Mouse (Mus musculus): Measurements from ENCODE around the gene Akp3. TPM values are rescaled to one million over a fixed set of nuclear protein-coding genes. Genes with fewer than 3 reads are reported as not detected.

Gene Akp3
- polyA plus RNA-seq, 1 experiment: not detected

DNA sequence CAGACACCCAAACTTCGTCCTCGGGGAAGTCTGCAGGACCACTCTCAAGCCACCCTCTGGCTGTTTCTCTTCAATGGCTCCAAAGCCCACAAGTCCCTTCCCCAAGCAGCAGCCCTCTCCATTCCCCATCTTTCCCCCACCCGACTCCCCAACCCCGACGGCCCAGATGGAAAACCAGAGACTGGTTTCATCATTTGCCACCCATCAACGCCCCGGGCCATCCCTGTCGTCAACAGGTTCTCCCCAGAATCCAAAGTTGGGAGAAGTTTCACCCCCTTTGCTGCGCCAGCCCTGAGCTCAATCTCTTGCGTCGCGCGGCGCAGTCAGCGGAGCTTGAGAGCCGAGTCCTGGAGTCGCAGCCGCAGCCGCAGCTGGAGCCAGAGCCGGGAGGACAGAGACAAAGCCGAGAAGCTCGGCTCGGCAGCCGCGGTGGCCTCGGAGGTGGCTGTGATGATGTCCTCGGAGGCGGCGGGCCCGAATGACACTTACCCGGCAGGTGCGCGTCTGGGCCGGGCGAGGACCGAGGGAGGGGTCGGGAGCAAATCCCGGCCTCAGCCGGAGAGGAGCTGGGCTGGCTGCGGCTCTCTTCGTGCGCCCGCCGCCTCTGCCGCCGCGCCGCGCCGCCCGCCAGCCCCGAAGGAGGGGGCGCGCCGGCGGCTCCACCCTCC, 30.9 kb downstream of the Akp3 start:
- Histone ChIP-seq H3K4me1 (ENCODE audit: control insufficient read depth, insufficient read depth, low read length) (no peaks in the 10 kb centered on the region), H3K9me3 (replicated peaks; ENCODE audit: control insufficient read depth, insufficient read depth, low read length, poor library complexity, severe bottlenecking) (no peaks in the 10 kb centered on the region), H3K27me3 (ENCODE audit: control insufficient read depth, insufficient read depth, low read length, poor library complexity, severe bottlenecking) (peaks cover 21% of the 10 kb centered on the region), H3K4me3 (ENCODE audit: low read depth, low read length) (peak overlapping the region; percentile 54), H3K27ac (ENCODE audit: insufficient read depth, low read length) (no peak overlapping the region), H3K9ac (ENCODE audit: low read depth, poor library complexity, severe bottlenecking) (peak overlapping the region; percentile 42), H3K36me3 (ENCODE audit: control insufficient read depth, insufficient read depth, low read length, poor library complexity, severe bottlenecking) (no peaks in the 10 kb centered on the region)
- TF ChIP-seq POLR2A (IDR thresholded peaks at IDR 0.05; ENCODE audit: insufficient read depth, low read length): no peak
- no peak for TF ChIP-seq EP300 (IDR thresholded peaks at IDR 0.05; ENCODE audit: insufficient read depth, low read depth, low read length)

DNA sequence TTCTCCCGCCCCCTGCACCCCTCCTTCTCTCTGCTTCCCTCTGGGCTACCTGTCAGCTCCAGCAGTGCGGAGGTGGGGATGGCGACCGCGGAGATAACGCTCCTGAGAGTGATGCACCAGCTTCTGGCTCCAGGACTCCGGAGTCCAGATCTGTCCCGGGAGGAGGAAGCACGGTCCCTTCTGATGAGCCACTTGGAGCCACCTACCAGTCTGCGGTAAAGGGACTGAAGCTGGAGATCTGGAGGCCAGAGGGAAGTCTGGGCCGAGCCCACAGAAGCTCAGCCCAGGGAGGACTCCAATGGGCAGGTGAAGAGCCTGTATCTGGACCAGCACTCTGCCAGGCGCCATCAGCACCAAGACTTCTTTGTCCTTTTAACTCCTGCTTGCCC, 31.4 kb downstream of the Akp3 start, which contains the start of gene Ecel1:
Ecel1 (minus strand) TSS at position 323 of the 389 bp plus-strand sequence.
- Histone ChIP-seq H3K4me3 (ENCODE audit: low read depth, low read length) (peak within 1 kb of the TSS; percentile 54), H3K9me3 (replicated peaks; ENCODE audit: control insufficient read depth, insufficient read depth, low read length, poor library complexity, severe bottlenecking) (no peaks in the 10 kb centered on the region), H3K27ac (ENCODE audit: insufficient read depth, low read length) (no peak within 1 kb of the TSS), H3K4me1 (ENCODE audit: control insufficient read depth, insufficient read depth, low read length) (no peaks in the 10 kb centered on the region), H3K27me3 (ENCODE audit: control insufficient read depth, insufficient read depth, low read length, poor library complexity, severe bottlenecking) (peaks cover 21% of the 10 kb centered on the region), H3K9ac (ENCODE audit: low read depth, poor library complexity, severe bottlenecking) (peak within 1 kb of the TSS; percentile 42), H3K36me3 (ENCODE audit: control insufficient read depth, insufficient read depth, low read length, poor library complexity, severe bottlenecking) (no peaks in the 10 kb centered on the region)
- no peak for TF ChIP-seq POLR2A (IDR thresholded peaks at IDR 0.05; ENCODE audit: insufficient read depth, low read length)
- TF ChIP-seq EP300 (IDR thresholded peaks at IDR 0.05; ENCODE audit: insufficient read depth, low read depth, low read length): no peak
- no peak for TF ChIP-seq CTCF (IDR thresholded peaks at IDR 0.05; ENCODE audit: low read depth, low read length)

DNA sequence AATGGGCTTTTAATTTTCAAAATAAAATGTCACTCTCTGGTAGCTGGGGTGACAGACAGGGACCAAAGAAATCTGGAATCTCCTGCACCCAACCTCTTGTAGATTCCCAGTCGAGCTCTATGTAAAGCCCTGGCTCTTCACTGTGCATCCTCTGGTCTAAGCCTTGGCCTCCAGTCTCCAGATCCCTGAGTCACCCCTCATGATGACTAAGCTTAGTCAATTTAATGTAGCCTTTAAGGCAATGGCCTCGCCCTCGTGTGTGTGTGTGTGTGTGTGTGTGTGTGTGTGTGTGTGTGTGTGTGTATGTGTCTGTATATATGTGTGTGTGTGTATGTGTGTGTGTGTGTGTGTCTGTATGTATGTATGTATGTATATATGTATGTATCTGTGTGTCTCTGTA, 34.6 kb downstream of the Akp3 start:
- Histone ChIP-seq H3K4me3 (ENCODE audit: low read depth, low read length) (no peak overlapping the region), H3K27me3 (ENCODE audit: control insufficient read depth, insufficient read depth, low read length, poor library complexity, severe bottlenecking) (peaks cover 19% of the 10 kb centered on the region)
- no peak for TF ChIP-seq CTCF (IDR thresholded peaks at IDR 0.05; ENCODE audit: low read depth, low read length)
- no peak for TF ChIP-seq EP300 (IDR thresholded peaks at IDR 0.05; ENCODE audit: insufficient read depth, low read depth, low read length)
- no peak for TF ChIP-seq POLR2A (IDR thresholded peaks at IDR 0.05; ENCODE audit: insufficient read depth, low read length)

DNA sequence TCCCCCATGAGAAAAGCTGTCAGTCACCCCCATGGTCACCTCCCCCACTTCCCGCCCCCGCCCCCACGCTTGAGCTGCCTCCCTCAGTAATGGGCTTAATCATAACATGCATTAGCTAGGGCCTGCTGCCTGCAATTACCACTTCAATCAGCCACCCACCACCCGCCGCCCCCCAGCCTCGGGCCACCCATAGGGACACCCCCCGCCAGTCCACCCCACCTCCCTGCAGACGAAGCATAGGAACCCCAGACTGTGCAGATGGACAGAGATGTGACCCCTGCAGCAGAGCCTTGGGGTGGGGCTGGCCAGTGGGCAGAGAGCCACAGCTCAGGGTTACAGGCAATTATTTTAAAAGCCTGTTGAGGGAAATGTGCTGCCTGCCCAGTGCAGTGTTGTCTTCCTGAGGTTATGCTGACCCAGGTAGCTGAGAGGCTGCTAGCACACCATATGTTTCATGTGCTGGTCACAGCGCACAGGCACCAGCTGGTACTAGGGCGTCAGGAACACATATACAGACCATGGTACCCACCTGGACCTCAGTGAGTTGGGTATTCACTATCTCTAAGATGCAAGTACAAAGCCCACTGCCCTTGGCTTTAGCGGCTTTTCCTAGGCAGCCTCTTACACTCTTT, 39.5 kb downstream of the Akp3 start:
- no peak for TF ChIP-seq POLR2A (IDR thresholded peaks at IDR 0.05; ENCODE audit: insufficient read depth, low read length)
- TF ChIP-seq CTCF (IDR thresholded peaks at IDR 0.05; ENCODE audit: low read depth, low read length): no peak
- TF ChIP-seq EP300 (IDR thresholded peaks at IDR 0.05; ENCODE audit: insufficient read depth, low read depth, low read length): no peak
- Histone ChIP-seq H3K9me3 (replicated peaks; ENCODE audit: control insufficient read depth, insufficient read depth, low read length, poor library complexity, severe bottlenecking) (no peaks in the 10 kb centered on the region), H3K9ac (ENCODE audit: low read depth, poor library complexity, severe bottlenecking) (no peak overlapping the region), H3K4me3 (ENCODE audit: low read depth, low read length) (no peak overlapping the region), H3K27me3 (ENCODE audit: control insufficient read depth, insufficient read depth, low read length, poor library complexity, severe bottlenecking) (no peaks in the 10 kb centered on the region), H3K4me1 (ENCODE audit: control insufficient read depth, insufficient read depth, low read length) (no peaks in the 10 kb centered on the region), H3K36me3 (ENCODE audit: control insufficient read depth, insufficient read depth, low read length, poor library complexity, severe bottlenecking) (no peaks in the 10 kb centered on the region), H3K27ac (ENCODE audit: insufficient read depth, low read length) (no peak overlapping the region)

More for the DNA sequence above, 34.6 kb downstream of the Akp3 start:
- Histone ChIP-seq H3K36me3 (ENCODE audit: control insufficient read depth, insufficient read depth, low read length, poor library complexity, severe bottlenecking) (no peaks in the 10 kb centered on the region), H3K4me1 (ENCODE audit: control insufficient read depth, insufficient read depth, low read length) (no peaks in the 10 kb centered on the region), H3K27ac (ENCODE audit: insufficient read depth, low read length) (no peak overlapping the region), H3K9ac (ENCODE audit: low read depth, poor library complexity, severe bottlenecking) (no peak overlapping the region), H3K9me3 (replicated peaks; ENCODE audit: control insufficient read depth, insufficient read depth, low read length, poor library complexity, severe bottlenecking) (no peaks in the 10 kb centered on the region)

DNA sequence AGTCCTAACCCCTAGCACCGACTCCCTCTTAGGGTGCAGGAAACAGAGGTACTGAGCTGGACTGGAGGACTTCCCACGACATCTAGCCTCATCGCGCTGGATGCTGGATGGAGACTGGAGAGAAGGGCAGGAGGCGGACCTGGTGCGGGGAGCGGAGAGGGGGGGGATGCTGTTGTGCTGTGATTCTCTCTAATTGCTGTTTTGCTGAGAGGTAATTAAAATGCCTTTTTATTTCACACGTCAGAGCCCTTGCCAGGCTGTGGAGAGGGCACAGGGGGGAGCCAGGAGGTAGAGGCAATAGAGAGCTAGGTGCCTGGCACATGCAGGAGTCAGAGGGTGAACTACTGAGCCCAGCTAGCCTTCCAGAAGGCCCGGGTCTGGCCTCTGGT, 40.0 kb downstream of the Akp3 start:
- Histone ChIP-seq H3K4me1 (ENCODE audit: control insufficient read depth, insufficient read depth, low read length) (no peaks in the 10 kb centered on the region), H3K9ac (ENCODE audit: low read depth, poor library complexity, severe bottlenecking) (no peak overlapping the region), H3K36me3 (ENCODE audit: control insufficient read depth, insufficient read depth, low read length, poor library complexity, severe bottlenecking) (no peaks in the 10 kb centered on the region), H3K4me3 (ENCODE audit: low read depth, low read length) (no peak overlapping the region), H3K9me3 (replicated peaks; ENCODE audit: control insufficient read depth, insufficient read depth, low read length, poor library complexity, severe bottlenecking) (no peaks in the 10 kb centered on the region), H3K27ac (ENCODE audit: insufficient read depth, low read length) (no peak overlapping the region), H3K27me3 (ENCODE audit: control insufficient read depth, insufficient read depth, low read length, poor library complexity, severe bottlenecking) (no peaks in the 10 kb centered on the region)
- TF ChIP-seq CTCF (IDR thresholded peaks at IDR 0.05; ENCODE audit: low read depth, low read length): no peak
- TF ChIP-seq EP300 (IDR thresholded peaks at IDR 0.05; ENCODE audit: insufficient read depth, low read depth, low read length): no peak
- TF ChIP-seq POLR2A (IDR thresholded peaks at IDR 0.05; ENCODE audit: insufficient read depth, low read length): no peak

DNA sequence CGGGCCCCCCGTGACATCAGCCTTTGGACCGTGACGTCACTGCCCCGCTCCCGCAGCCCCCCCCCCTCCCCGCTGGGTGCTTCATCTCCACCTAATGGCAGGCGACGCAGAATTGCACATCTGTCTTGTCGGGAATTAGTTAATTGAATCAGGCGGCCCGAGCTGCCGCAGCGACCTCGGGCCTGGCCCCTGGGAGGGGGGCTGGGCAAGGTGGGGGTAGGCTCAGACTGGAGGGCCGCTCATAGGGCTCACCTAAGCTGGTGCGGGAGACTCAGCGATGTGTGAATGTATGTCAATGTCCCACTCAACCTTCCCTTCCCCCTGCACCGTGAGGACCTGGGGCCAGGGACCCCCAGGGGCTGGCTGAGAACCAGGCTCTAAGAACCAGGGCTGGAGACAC, 45.7 kb downstream of the Akp3 start:
- no peaks in the 10 kb centered on the region for H3K36me3 ChIP-seq (ENCODE audit: control insufficient read depth, insufficient read depth, low read length, poor library complexity, severe bottlenecking)
- peaks cover 2% of the 10 kb centered on the region for H3K4me1 ChIP-seq (ENCODE audit: control insufficient read depth, insufficient read depth, low read length)
- no peak overlapping the region for H3K27ac ChIP-seq (ENCODE audit: insufficient read depth, low read length)
- H3K9ac ChIP-seq (ENCODE audit: low read depth, poor library complexity, severe bottlenecking): no peak overlapping the region
- no peak for TF ChIP-seq POLR2A (IDR thresholded peaks at IDR 0.05; ENCODE audit: insufficient read depth, low read length)
- no peak overlapping the region for H3K4me3 ChIP-seq (ENCODE audit: low read depth, low read length)
- no peaks in the 10 kb centered on the region for H3K27me3 ChIP-seq (ENCODE audit: control insufficient read depth, insufficient read depth, low read length, poor library complexity, severe bottlenecking)
- no peaks in the 10 kb centered on the region for H3K9me3 ChIP-seq (replicated peaks; ENCODE audit: control insufficient read depth, insufficient read depth, low read length, poor library complexity, severe bottlenecking)
